Mouse (Mus musculus): Measurements from ENCODE around the gene Slc37a2.
"Not testable (repeated sequence)": the region's sequence is repeated elsewhere in the genome, so short reads cannot be mapped to it uniquely, and the experiment has no call there.

The Slc37a2 gene

GRCm38 (mm10) chr9:37255149-37255888 is at the start of gene Slc37a2:
Gene Slc37a2 (minus strand): TSS chr9:37255738.
- DNase-seq (ENCODE audit: low spot score in 2 of 2) = peak in 1 of 2 experiments; percentile 60

DNA sequence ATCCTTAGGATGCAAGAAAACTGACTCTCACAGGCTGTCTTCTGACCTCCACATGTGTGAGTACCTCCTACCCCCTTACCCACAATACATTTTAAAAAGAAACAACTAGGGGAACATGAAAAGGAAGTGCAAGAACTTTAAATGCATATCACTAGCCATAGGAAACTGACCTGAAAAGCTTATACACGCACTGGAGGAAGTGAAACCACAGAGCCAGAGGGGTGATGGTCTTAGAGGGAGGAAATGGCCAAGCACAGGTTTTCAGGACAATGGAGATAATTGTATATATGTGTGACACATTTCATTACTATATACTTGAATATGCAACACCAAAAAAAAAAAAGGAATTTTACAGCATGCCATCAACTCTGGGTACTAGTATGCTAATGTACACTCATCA is 46.2 kb upstream of the Slc37a2 start:
- no peak for DNase-seq (ENCODE audit: low spot score in 2 of 2)

GRCm38 (mm10) chr9:37300501-37300900 is 45.0 kb upstream of the Slc37a2 start:
- not testable (repeated sequence) for DNase-seq (ENCODE audit: low spot score in 2 of 2)

- no peak for DNase-seq (ENCODE audit: low spot score in 2 of 2)
Observed at GRCm38 (mm10) chr9:37295586-37295985, 40.0 kb upstream of the Slc37a2 start.

- DNase-seq (ENCODE audit: low spot score in 2 of 2) = no peak
Observed at GRCm38 (mm10) chr9:37266622-37267021, 11.1 kb upstream of the Slc37a2 start.

GRCm38 (mm10) chr9:37255889-37256225 is 319 bp upstream of the Slc37a2 start:
- peak in 1 of 2 experiments; percentile 30 for DNase-seq (ENCODE audit: low spot score in 2 of 2)

DNA sequence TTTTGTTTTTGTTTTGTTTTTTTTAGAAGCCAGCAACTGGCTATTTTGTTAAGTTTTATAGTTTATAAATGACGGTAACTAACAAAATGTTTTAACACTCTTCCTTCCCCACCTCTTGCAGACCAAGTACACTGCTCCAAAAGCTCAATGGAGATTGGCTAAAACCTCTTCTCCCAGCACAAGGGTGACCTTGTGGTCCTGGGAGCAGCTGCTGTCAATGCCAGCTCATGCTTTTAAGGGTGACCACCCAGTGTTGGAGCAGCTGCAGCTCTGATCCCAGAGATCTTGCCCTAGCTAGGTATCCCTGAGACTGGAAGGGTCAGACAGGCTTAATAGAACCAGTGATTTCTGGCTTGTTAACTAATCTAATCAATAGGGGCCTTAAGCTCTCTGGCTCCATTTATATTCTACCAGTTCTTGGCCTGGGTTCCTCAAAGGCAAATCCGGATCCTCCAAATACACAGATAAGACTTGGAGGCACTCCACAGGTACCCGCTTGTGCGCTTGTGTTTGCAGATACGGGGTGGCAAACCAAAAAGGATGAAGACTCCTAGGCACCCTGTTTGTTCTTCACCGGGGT is 917 bp downstream of the Slc37a2 start:
- no peak for DNase-seq (ENCODE audit: low spot score in 2 of 2)

DNA sequence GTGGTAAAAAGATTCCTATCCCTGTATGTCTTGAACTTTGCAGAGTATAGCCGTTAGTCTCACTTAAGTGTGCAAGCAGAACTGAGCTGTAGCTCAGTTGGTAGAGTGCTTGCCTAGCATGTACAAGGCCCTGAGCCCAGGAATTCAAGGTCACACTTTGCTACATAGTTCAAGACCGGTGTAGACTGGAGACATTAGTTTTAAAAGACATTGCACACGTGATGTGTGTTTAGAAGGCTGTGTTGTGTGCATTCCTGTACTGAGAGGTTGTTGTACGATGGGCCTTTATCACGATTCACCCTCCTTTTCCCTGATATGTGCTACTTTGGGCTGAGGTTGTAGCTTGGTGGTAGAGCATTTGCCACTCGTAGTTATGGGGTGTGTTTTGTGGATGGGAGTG is 4.9 kb downstream of the Slc37a2 start:
- DNase-seq (ENCODE audit: low spot score in 2 of 2) = no peak

DNA sequence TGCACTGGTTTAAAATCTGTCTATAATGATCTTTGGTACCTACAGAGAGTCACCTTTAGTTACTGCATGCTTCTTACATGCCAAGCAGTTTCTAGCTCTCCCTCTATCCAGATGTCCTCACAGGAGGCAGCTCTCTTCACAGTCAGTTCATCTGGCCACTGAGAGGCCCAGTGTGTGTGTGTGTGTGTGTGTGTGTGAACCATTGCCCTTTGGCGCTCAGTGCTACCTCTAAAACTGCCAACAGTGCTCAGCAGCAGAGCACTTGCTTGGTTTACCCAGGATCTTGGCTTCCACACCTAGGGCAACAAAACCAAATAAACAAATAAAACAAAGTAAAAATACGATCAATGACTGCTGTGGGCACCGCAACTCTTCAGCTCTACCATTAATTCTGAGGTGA is 5.6 kb downstream of the Slc37a2 start:
- no peak for DNase-seq (ENCODE audit: low spot score in 2 of 2)

GRCm38 (mm10) chr9:37248381-37248906 is 7.1 kb downstream of the Slc37a2 start:
- DNase-seq (ENCODE audit: low spot score in 2 of 2) = no peak

GRCm38 (mm10) chr9:37247429-37247828 is 8.1 kb downstream of the Slc37a2 start:
- DNase-seq (ENCODE audit: low spot score in 2 of 2) = no peak

GRCm38 (mm10) chr9:37245810-37246209 is 9.7 kb downstream of the Slc37a2 start:
- DNase-seq (ENCODE audit: low spot score in 2 of 2) = no peak

GRCm38 (mm10) chr9:37245404-37245803 is 10.1 kb downstream of the Slc37a2 start:
- DNase-seq (ENCODE audit: low spot score in 2 of 2) = no peak

- no peak for DNase-seq (ENCODE audit: low spot score in 2 of 2)
Observed at GRCm38 (mm10) chr9:37244600-37244999, 10.9 kb downstream of the Slc37a2 start.

- DNase-seq (ENCODE audit: low spot score in 2 of 2) = no peak
Observed at GRCm38 (mm10) chr9:37242764-37243163, 12.8 kb downstream of the Slc37a2 start.

GRCm38 (mm10) chr9:37235951-37236737 is 19.4 kb downstream of the Slc37a2 start:
- no peak for DNase-seq (ENCODE audit: low spot score in 2 of 2)

DNA sequence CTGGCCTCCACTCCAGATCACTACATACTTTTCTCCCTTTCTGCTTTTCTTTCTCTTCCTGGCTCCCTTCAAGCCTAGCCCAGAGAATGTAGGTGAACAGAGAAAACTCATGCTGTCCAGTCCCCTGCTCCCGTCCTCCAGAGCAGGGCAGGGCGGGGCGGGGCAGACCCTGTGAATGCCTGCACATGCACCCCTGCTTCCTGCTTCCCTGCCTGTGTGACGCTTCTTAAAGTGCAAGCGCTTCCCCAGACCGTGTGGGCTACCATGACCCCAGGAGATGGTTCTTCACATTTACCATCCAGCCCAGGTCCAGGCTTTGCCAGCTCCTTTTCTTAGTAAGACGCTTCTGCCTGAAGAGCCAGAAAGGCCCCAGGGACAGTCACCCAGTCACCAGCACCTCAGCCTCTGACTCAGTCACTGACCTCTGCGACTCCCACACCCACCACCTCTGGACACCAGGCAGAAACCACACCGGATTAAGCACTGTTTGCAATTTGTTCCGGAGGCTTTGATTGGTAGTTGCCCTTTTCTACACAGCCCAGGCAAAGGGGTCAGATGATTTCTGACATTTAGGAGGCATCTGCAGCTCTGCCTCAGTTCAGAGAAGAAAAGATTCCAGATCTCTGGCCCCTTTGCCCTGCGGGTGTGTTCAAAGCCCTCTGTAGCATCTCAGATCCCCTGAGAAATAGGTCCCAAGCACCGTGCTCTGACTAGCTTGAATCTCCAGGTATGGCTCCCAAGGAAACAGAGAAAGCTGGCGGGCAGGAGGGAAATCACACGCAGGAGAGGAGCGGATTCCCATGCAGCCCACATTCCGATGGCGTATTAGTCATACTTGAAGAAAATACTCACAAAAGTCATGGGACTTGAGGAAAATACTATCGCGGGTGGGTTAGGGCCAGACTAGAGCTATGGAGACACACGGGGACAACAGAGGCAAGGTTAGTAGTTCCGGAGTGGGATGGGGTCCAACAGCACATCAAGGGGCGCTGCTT is 23.0 kb downstream of the Slc37a2 start:
- DNase-seq (ENCODE audit: low spot score in 2 of 2) = no peak

- no peak for DNase-seq (ENCODE audit: low spot score in 2 of 2)
Observed at GRCm38 (mm10) chr9:37230486-37231195, 24.9 kb downstream of the Slc37a2 start.

DNA sequence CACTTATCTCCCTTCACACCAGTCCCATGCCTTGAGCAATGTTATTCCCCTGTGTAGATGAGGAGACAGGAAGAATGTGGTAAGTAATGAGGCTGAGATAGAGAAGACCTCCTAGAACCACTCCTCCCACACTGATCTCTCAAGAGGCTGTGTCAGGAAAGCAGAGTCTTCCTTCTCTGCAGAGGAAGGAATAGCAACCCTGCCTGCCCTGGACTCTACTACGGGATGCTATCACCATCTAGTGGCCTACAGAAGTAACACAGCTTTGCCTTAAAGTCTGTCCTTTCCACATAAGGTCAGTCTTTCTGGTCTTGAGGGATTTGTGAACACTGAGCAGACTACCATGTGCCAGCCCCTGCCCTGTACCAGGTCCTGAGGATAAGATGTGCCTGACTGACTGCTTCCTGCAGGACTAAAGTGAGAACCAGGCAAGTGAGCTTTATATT is 25.6 kb downstream of the Slc37a2 start:
- DNase-seq (ENCODE audit: low spot score in 2 of 2) = peak; percentile 45 to 59

DNA sequence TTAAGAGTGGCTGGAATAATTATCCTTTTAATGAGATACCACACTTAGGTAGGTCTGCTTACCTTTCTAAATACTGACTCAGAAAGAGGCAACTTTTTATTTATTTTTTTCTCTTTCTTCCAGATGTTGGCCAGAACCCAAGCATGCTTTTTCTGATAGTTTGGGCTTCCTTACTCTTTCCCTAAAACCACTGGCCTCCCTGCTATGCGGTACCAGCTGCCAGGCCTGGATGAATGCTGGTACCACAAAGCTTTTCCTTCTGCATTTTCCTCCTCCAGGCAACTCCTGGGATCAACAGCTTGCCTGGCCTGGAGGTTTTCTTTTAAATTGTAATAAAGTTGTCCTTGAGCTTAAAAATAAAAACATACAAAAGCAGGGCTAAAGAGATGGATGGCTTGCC is 30.0 kb downstream of the Slc37a2 start:
- no peak for DNase-seq (ENCODE audit: low spot score in 2 of 2)

GRCm38 (mm10) chr9:37220755-37221154 is 34.8 kb downstream of the Slc37a2 start:
- no peak for DNase-seq (ENCODE audit: low spot score in 2 of 2)

Data from frontal cortex, postnatal 25 days (tissue).